Mouse (Mus musculus): Measurements from ENCODE around the gene Slc4a5. TPM values are rescaled to one million over a fixed set of nuclear protein-coding genes. Genes with fewer than 3 reads are reported as not detected.
"Not testable (repeated sequence)": the region's sequence is repeated elsewhere in the genome, so short reads cannot be mapped to it uniquely, and the experiment has no call there.

Slc4a5 gene
- polyA plus RNA-seq, 1 experiment from 2014 or later, result 0.04 TPM

GRCm38 (mm10) chr6:83317108-83317741, 97.6 kb downstream of the Slc4a5 start:
- POLR2A ChIA-PET, result interaction anchor here (0.7 to 1.6 kb wide), 3 partner anchors 8 to 50 kb away, joined by 3 to 5 read pairs (median 3); partner anchors contain the start of genes Mob1a and Mthfd2
- no peak for TF ChIP-seq CTCF (IDR thresholded peaks at IDR 0.05)
- CTCF ChIA-PET, result interaction anchor here (1.1 to 1.5 kb wide), 3 partner anchors 8 to 190 kb away, joined by 3 to 5 read pairs (median 3); partner anchors contain the start of genes Dguok, Mob1a and Mthfd2
- in situ Hi-C loops (cut with MboI; ENCODE audit: low pct_unique_long_range_greater_than_20kb), result no loop called here
- DNase-seq (ENCODE audit: low read depth, low spot score) (no peak), ATAC-seq (peak; percentile 96)
- H3K27me3 ChIP-seq, result no peaks in the 10 kb centered on the region

- CTCF ChIA-PET, result no interaction called here
- ATAC-seq, result no peak
- in situ Hi-C loops (cut with MboI; ENCODE audit: low pct_unique_long_range_greater_than_20kb), result no loop called here
Measured at GRCm38 (mm10) chr6:83321927-83322326, 102.3 kb downstream of the Slc4a5 start.

GRCm38 (mm10) chr6:83322794-83323193, 103.2 kb downstream of the Slc4a5 start:
- no peaks in the 10 kb centered on the region for H3K27me3 ChIP-seq
- POLR2A ChIA-PET, result no interaction called here
- in situ Hi-C loops (cut with MboI; ENCODE audit: low pct_unique_long_range_greater_than_20kb), result no loop called here
- TF ChIP-seq CTCF (IDR thresholded peaks at IDR 0.05), result no peak
- CTCF ChIA-PET, result no interaction called here
- ATAC-seq (no peak), DNase-seq (ENCODE audit: low read depth, low spot score) (no peak)

More at GRCm38 (mm10) chr6:83321927-83322326, 102.3 kb downstream of the Slc4a5 start:
- DNase-seq (ENCODE audit: low read depth, low spot score), result no peak
- no peaks in the 10 kb centered on the region for H3K27me3 ChIP-seq
- POLR2A ChIA-PET, result no interaction called here
- no peak for TF ChIP-seq CTCF (IDR thresholded peaks at IDR 0.05)

GRCm38 (mm10) chr6:83323652-83324419, 104.2 kb downstream of the Slc4a5 start:
- no peak for TF ChIP-seq CTCF (IDR thresholded peaks at IDR 0.05)
- DNase-seq (ENCODE audit: low read depth, low spot score) (no peak), ATAC-seq (no peak)
- H3K27me3 ChIP-seq, result no peaks in the 10 kb centered on the region
- in situ Hi-C loops (cut with MboI; ENCODE audit: low pct_unique_long_range_greater_than_20kb), result no loop called here
- POLR2A ChIA-PET, result no interaction called here
- CTCF ChIA-PET, result no interaction called here

- POLR2A ChIA-PET, result interaction anchor here (1.2 kb wide), 1 partner anchor 9 kb away, joined by 5 read pairs; no protein-coding TSS in a partner anchor
- in situ Hi-C loops (cut with MboI; ENCODE audit: low pct_unique_long_range_greater_than_20kb), result no loop called here
- ATAC-seq (peak; percentile 99), DNase-seq (ENCODE audit: low read depth, low spot score) (peak; percentile 74)
- no peaks in the 10 kb centered on the region for H3K27me3 ChIP-seq
- no peak for TF ChIP-seq CTCF (IDR thresholded peaks at IDR 0.05)
- CTCF ChIA-PET, result interaction anchor here (0.8 to 1.6 kb wide), 2 partner anchors 9 to 14 kb away, joined by 3 to 5 read pairs; no protein-coding TSS in a partner anchor
Measured at GRCm38 (mm10) chr6:83325525-83326393, 106.1 kb downstream of the Slc4a5 start, which contains the start of the genes Mthfd2 and Mob1a. Gene Mthfd2, minus strand, starts transcription at chr6:83325908. Gene Mob1a, plus strand, starts transcription at chr6:83326016.

- in situ Hi-C loops (cut with MboI; ENCODE audit: low pct_unique_long_range_greater_than_20kb), result no loop called here
- ATAC-seq (no peak), DNase-seq (ENCODE audit: low read depth, low spot score) (no peak)
- CTCF ChIA-PET, result interaction anchor here (0.8 to 1.6 kb wide), 2 partner anchors 9 to 13 kb away, joined by 3 to 5 read pairs; no protein-coding TSS in a partner anchor
- no peak for TF ChIP-seq CTCF (IDR thresholded peaks at IDR 0.05)
- POLR2A ChIA-PET, result no interaction called here
- no peaks in the 10 kb centered on the region for H3K27me3 ChIP-seq
Measured at GRCm38 (mm10) chr6:83326394-83326736, 106.7 kb downstream of the Slc4a5 start.

GRCm38 (mm10) chr6:83326761-83327160, 107.1 kb downstream of the Slc4a5 start:
- no peak for DNase-seq (ENCODE audit: low read depth, low spot score)
- in situ Hi-C loops (cut with MboI; ENCODE audit: low pct_unique_long_range_greater_than_20kb), result no loop called here
- TF ChIP-seq CTCF (IDR thresholded peaks at IDR 0.05), result no peak
- no peak for ATAC-seq
- H3K27me3 ChIP-seq, result no peaks in the 10 kb centered on the region
- ChIA-PET POLR2A (no interaction called here), CTCF (no interaction called here)

- no peak for ATAC-seq
- in situ Hi-C loops (cut with MboI; ENCODE audit: low pct_unique_long_range_greater_than_20kb), result no loop called here
Measured at GRCm38 (mm10) chr6:83327591-83328190, 108.1 kb downstream of the Slc4a5 start.

GRCm38 (mm10) chr6:83341387-83341786, 121.8 kb downstream of the Slc4a5 start:
- H3K27me3 ChIP-seq, result no peaks in the 10 kb centered on the region
- in situ Hi-C loops (cut with MboI; ENCODE audit: low pct_unique_long_range_greater_than_20kb), result no loop called here
- ATAC-seq, result no peak
- DNase-seq (ENCODE audit: low read depth, low spot score), result no peak
- POLR2A ChIA-PET, result no interaction called here
- CTCF ChIA-PET, result interaction anchor here (1.0 kb wide), 1 partner anchor 172 kb away, joined by 3 read pairs; no protein-coding TSS in a partner anchor
- TF ChIP-seq CTCF (IDR thresholded peaks at IDR 0.05), result no peak

More at GRCm38 (mm10) chr6:83327591-83328190, 108.1 kb downstream of the Slc4a5 start:
- POLR2A ChIA-PET, result interaction anchor here (0.7 kb wide), 1 partner anchor 183 kb away, joined by 3 read pairs; no protein-coding TSS in a partner anchor
- CTCF ChIA-PET, result no interaction called here
- no peaks in the 10 kb centered on the region for H3K27me3 ChIP-seq
- TF ChIP-seq CTCF (IDR thresholded peaks at IDR 0.05), result no peak
- DNase-seq (ENCODE audit: low read depth, low spot score), result no peak

GRCm38 (mm10) chr6:83342957-83343356, 123.3 kb downstream of the Slc4a5 start:
- no peaks in the 10 kb centered on the region for H3K27me3 ChIP-seq
- POLR2A ChIA-PET, result no interaction called here
- no peak for ATAC-seq
- TF ChIP-seq CTCF (IDR thresholded peaks at IDR 0.05), result no peak
- DNase-seq (ENCODE audit: low read depth, low spot score), result no peak
- in situ Hi-C loops (cut with MboI; ENCODE audit: low pct_unique_long_range_greater_than_20kb), result no loop called here
- CTCF ChIA-PET, result no interaction called here

GRCm38 (mm10) chr6:83345285-83345684, 125.7 kb downstream of the Slc4a5 start:
- DNase-seq (ENCODE audit: low read depth, low spot score); POLR2A ChIA-PET; in situ Hi-C loops (cut with MboI; ENCODE audit: low pct_unique_long_range_greater_than_20kb); H3K27me3 ChIP-seq; ATAC-seq; CTCF ChIA-PET: not testable (repeated sequence)

Data from Patski (cell line).